Mouse (Mus musculus) mesoderm, embryonic 11.5 days (tissue): ENCODE data around the gene Tmem123.
A peak's percentile ranks its signal among the peaks of the same experiment; 100 is the strongest.

Source experiments
- DNase-seq: peaks from one replicate; pipeline ENCODE4 v3.0.0-alpha.2; 2012; ENCODE audit warnings: low read depth, low spot score

The Tmem123 gene

GRCm38 (mm10) chr9:7824916-7825315 is 61.1 kb downstream of the Tmem123 start:
- DNase-seq = no peak

GRCm38 (mm10) chr9:7828706-7829105 is 64.9 kb downstream of the Tmem123 start:
- no peak for DNase-seq

DNA sequence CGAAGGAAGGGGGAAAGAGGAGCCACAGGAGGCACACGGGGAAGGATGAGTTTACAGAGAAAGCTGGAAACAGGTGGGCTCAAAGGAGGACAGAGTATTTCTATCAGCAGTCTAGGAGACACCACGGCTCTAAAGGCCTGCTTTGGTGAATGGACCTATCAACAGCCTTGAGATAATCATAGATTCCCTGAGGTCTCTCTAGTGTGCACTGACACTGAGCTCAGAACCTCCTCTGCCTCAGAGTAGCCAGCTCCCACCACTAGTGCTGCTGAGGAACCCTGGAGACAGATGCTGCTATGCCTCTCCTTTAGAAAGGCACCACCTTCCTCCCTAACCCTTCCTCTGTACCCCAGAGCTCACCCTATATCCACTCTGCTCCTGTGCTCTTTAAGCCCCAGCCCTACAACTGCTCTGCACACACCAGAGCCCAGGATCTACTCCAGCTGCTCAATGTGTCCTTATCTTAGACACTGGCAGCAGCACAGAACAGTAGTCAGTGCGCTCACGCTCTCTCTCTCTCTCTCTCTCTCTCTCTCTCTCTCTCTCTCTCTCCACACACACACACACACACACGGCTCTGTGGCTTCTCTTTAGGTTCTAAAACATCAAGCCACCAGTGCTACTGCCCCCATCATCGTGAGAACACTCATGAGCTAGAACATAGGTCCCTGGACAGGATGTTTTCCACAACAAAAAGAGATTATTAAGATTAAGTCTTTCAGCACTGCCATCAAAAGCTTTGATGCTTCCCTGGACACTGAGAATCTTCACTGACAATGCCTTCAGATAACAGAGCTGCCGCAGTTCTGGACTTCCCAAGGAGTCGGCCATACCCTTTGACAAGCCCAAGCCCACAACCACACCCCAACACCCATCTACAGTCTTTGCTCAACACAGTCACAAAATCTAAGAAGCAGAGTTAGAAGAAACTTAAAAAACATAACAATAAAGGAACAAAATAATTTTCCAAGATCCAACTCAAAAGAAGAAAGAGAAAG is 66.0 kb downstream of the Tmem123 start:
- DNase-seq = no peak

GRCm38 (mm10) chr9:7833421-7833820 is 69.6 kb downstream of the Tmem123 start:
- no peak for DNase-seq

DNA sequence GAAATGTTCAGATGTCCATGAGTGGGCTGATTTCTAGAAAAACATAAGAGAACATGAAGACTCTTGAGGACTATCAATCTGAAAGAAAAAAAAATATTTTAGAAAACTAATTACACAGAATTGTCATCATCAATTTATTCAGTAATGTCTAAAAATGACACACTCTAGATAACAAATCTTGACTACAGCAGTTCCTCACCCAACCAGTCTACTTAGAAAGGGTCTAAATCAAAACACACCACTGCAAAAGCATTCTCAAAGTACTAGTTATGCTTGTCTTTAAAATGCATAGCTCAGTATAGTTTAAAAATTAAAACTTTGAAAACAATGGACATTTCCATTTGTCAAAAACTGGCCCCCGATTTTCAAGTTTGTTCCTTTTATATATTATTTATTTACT is 71.5 kb downstream of the Tmem123 start:
- no peak for DNase-seq

DNA sequence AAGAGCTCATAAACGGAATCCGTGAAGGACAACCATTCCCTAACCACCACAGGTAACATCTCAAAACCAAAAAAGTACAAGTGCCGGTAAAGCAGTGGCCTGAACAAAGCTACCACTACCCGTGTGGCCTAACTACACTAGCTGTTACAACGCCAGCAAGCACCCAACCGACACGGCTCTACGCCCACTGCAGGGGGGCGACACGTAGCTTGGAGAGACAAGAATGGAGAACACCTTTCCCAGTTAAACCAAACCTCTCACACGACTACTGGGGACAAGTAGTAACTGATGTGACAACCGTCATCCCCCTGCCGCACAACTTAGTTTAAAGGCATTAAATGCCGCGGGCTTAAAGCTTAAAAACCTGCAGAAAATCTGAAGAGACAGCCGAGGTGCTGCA is 72.5 kb downstream of the Tmem123 start:
- DNase-seq = peak; percentile 59

DNA sequence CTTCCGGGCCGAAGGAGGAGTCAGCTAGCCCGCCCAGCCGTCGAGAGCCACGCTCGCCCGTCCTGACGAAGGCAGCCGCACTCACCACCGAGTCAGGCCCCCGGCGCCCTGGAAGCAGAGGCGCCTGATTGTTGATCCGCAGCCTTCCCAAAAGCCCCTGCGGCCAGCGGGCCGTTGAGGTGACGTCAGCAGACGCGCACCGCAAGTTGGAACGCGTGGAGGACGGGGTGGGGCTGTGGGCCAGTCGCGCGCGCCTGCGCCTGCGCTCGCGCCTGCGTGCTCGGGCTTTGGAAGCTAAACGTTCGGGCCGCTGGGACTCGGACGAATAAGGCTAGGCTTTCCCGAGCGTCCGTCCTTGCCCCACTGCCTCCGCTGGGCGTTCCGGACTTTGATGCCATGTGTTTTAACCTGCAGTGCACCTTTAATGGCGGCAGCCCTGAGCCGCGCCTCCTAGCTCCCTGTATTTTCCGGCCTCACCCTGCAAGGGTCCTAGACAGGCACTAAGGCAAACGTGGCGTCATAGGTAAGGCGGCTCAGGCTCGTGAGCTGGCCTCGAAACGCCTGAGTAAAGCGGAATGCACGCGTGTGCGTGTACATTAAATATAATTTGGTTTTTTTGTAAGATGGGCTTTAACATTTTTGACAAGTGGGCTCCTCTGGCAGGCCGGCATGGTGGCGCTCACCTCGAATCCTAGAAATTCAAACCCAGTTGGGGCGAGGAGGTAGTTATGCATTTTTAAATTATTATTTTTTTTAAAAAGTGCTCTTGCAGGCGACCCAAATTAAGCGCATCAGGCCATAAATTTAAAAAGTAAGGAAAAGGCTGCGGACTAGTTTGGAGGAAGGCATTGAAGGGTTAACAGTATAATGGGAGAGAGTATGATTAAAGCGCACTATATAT is 73.3 kb downstream of the Tmem123 start, which contains the start of gene Birc2:
TSS of gene Birc2 (minus strand) at position 160 of the 901 bp plus-strand sequence.
- peak; percentile 99 for DNase-seq

- DNase-seq = peak; percentile 61
Observed at GRCm38 (mm10) chr9:7837806-7838440, 74.1 kb downstream of the Tmem123 start.

- DNase-seq = no peak
Observed at GRCm38 (mm10) chr9:7841221-7841620, 77.4 kb downstream of the Tmem123 start.
